Mouse (Mus musculus) neural tube, embryonic 13.5 days (tissue): ENCODE data around the gene Vsig8. TPM values are rescaled to one million over a fixed set of nuclear protein-coding genes. Genes with fewer than 3 reads are reported as not detected.

Experiments
- ATAC-seq: fragments of 200-750 bp; cut with Nextera tagmentation; 2 replicates; pipeline ENCODE4 v1.8.0; 2017; ENCODE audit warnings: low read depth, mild to moderate bottlenecking, moderate TSS enrichment, moderate library complexity
- H3K27ac ChIP-seq: fragments of 300-500 bp; sonication (generic); replicated peaks from 2 replicates; pipeline ENCODE4 v1.5.1; 2015; ENCODE audit warnings: moderate library complexity, mild to moderate bottlenecking, inconsistent platforms
- H3K27me3 ChIP-seq: fragments of 300-500 bp; sonication (generic); 2 replicates; pipeline ENCODE4 v1.6.1; 2015; ENCODE audit warnings: mild to moderate bottlenecking, inconsistent platforms
- H3K36me3 ChIP-seq: fragments of 300-500 bp; sonication (generic); 2 replicates; pipeline ENCODE4 v1.6.1; 2015; ENCODE audit warnings: mild to moderate bottlenecking, inconsistent platforms
- H3K4me1 ChIP-seq: fragments of 300-500 bp; sonication (generic); replicated peaks from 2 replicates; pipeline ENCODE4 v1.6.1; 2015; ENCODE audit warnings: inconsistent platforms
- H3K4me2 ChIP-seq: fragments of 300-500 bp; sonication (generic); 2 replicates; pipeline ENCODE4 v1.6.1; 2015; ENCODE audit warnings: inconsistent platforms, mild to moderate bottlenecking, moderate library complexity
- H3K4me3 ChIP-seq: fragments of 300-500 bp; sonication (generic); 2 replicates; pipeline ENCODE4 v1.5.1; 2015; ENCODE audit warnings: mild to moderate bottlenecking, inconsistent platforms
- H3K9ac ChIP-seq: fragments of 300-500 bp; sonication (generic); 2 replicates; pipeline ENCODE4 v1.6.1; 2015; ENCODE audit warnings: moderate library complexity, mild to moderate bottlenecking, inconsistent platforms
- H3K9me3 ChIP-seq: fragments of 300-500 bp; sonication (generic); 2 replicates; pipeline ENCODE4 v1.6.1; 2016; ENCODE audit warnings: inconsistent platforms
- WGBS: fragments of 180-500 bp; shearing (Covaris S2); methylation state at CpG from one replicate; pipeline ENCODE4 v1.1.7; 2015; 5-methylcytosine and 5-hydroxymethylcytosine counted together
- polyA plus RNA-seq: library from polyadenylated mRNA; unstranded; fragments of >200 nt; fragmentation: Nextera tagmentation; extraction: Ambion mirVana; gene quantifications from 2 replicates; pipeline ENCODE4 v1.2.1, GENCODE M21; 2015

Vsig8 gene
- polyA plus RNA-seq, 1 experiment from 2014 or later = 0.82 TPM

GRCm38 (mm10) chr1:172602326-172602725, 46.6 kb downstream of the Vsig8 start, which contains the start of gene Fcrl6:
Gene Fcrl6 (minus strand): TSS chr1:172602551.
- no peaks in the 10 kb centered on the region for H3K36me3 ChIP-seq
- H3K4me3 ChIP-seq = no peak within 1 kb of the TSS
- no peaks in the 10 kb centered on the region for H3K27me3 ChIP-seq
- no peak within 1 kb of the TSS for H3K9ac ChIP-seq
- whole genome bisulfite sequencing = 79% methylated on average over 1 of the region's 1 CpGs
- H3K4me2 ChIP-seq = no peak within 1 kb of the TSS
- ATAC-seq = no peak
- no peaks in the 10 kb centered on the region for H3K4me1 ChIP-seq
- H3K9me3 ChIP-seq = no peaks in the 10 kb centered on the region
- H3K27ac ChIP-seq = no peak within 1 kb of the TSS

- WGBS = 82% methylated on average over 10 of the region's 10 CpGs
- Histone ChIP-seq H3K36me3 (no peaks in the 10 kb centered on the region), H3K4me3 (no peak overlapping the region), H3K9ac (no peak overlapping the region), H3K4me2 (no peak overlapping the region), H3K4me1 (peaks cover 17% of the 10 kb centered on the region), H3K27ac (no peak overlapping the region), H3K27me3 (no peaks in the 10 kb centered on the region), H3K9me3 (no peaks in the 10 kb centered on the region)
- ATAC-seq = no peak
These were observed 55.6 kb downstream of the Vsig8 start for GRCm38 (mm10) chr1:172611304-172611703.

- peaks cover 31% of the 10 kb centered on the region for H3K4me1 ChIP-seq
- 70% methylated on average over 1 of the region's 1 CpGs for WGBS
- H3K9ac ChIP-seq = no peak overlapping the region
- no peak overlapping the region for H3K27ac ChIP-seq
- H3K4me3 ChIP-seq = no peak overlapping the region
- H3K27me3 ChIP-seq = no peaks in the 10 kb centered on the region
- no peaks in the 10 kb centered on the region for H3K9me3 ChIP-seq
- ATAC-seq = no peak
- H3K4me2 ChIP-seq = no peak overlapping the region
- H3K36me3 ChIP-seq = no peaks in the 10 kb centered on the region
These were observed 57.0 kb downstream of the Vsig8 start for GRCm38 (mm10) chr1:172612745-172613144.

Other genes with a start within 250 kb of the Vsig8 start
- gene Kcnj9, start 226.6 kb upstream of the Vsig8 start, polyA plus RNA-seq = 1.5 and 2.1 TPM in 2 replicates
- gene Kcnj10, start 214.7 kb upstream of the Vsig8 start, polyA plus RNA-seq = 1.9 and 2.0 TPM in 2 replicates
- 5.1 and 5.7 TPM in 2 replicates for gene Pigm, start 179.4 kb upstream of the Vsig8 start, polyA plus RNA-seq
- 0.37 TPM in 1 of 2 replicates, not detected in the other for gene Slamf9, start 80.6 kb upstream of the Vsig8 start, polyA plus RNA-seq
- 62.6 and 65.9 TPM in 2 replicates for gene Igsf9, start 74.2 kb upstream of the Vsig8 start, polyA plus RNA-seq
- gene Tagln2, start 55.9 kb upstream of the Vsig8 start, polyA plus RNA-seq = 160 and 187 TPM in 2 replicates
- gene Cfap45, start 35.1 kb upstream of the Vsig8 start, polyA plus RNA-seq = 2.5 and 3.1 TPM in 2 replicates
- gene Slamf8, start 34.6 kb downstream of the Vsig8 start, polyA plus RNA-seq = not detected in 2 replicates
- 0.15 and 0.52 TPM in 2 replicates for gene Fcrl6, start 46.6 kb downstream of the Vsig8 start, polyA plus RNA-seq
- 14.8 and 20.1 TPM in 2 replicates for gene Dusp23, start 77.0 kb downstream of the Vsig8 start, polyA plus RNA-seq
- 0.77 and 0.98 TPM in 2 replicates for gene Crp, start 142.1 kb downstream of the Vsig8 start, polyA plus RNA-seq